Mouse (Mus musculus): Measurements from ENCODE around the gene Gstp3. TPM values are rescaled to one million over a fixed set of nuclear protein-coding genes. Genes with fewer than 3 reads are reported as not detected.

Gene Gstp3
- polyA plus RNA-seq, 1 experiment from 2014 or later: not detected

- H3K4me2 ChIP-seq (replicated peaks; ENCODE audit: low read depth, low read length): no peak overlapping the region
- H3K36me3 ChIP-seq (ENCODE audit: control insufficient read depth, insufficient read depth, low read length): no peaks in the 10 kb centered on the region
- H3K4me3 ChIP-seq (ENCODE audit: low read depth, low read length): no peak overlapping the region
- ATAC-seq (ENCODE audit: insufficient number of reproducible peaks, insufficient read depth, low FRiP score, low read depth): no peak
- no peak overlapping the region for H3K9ac ChIP-seq (replicated peaks; ENCODE audit: low read depth, low read length)
- H3K9me3 ChIP-seq (ENCODE audit: control insufficient read depth, low read depth, low read length): no peaks in the 10 kb centered on the region
- no peaks in the 10 kb centered on the region for H3K27me3 ChIP-seq (ENCODE audit: control insufficient read depth, insufficient read depth, low read length)
- no peak overlapping the region for H3K27ac ChIP-seq (ENCODE audit: low read length)
- peaks cover 8% of the 10 kb centered on the region for H3K4me1 ChIP-seq (ENCODE audit: control insufficient read depth, insufficient read depth, low read length)
- 41% methylated on average over 10 of the region's 10 CpGs for WGBS
These were observed 41.3 kb downstream of the Gstp3 start for GRCm38 (mm10) chr19:4017921-4018587.

GRCm38 (mm10) chr19:4015635-4016034 is 43.7 kb downstream of the Gstp3 start:
- Histone ChIP-seq H3K4me3 (ENCODE audit: low read depth, low read length) (no peak overlapping the region), H3K4me2 (replicated peaks; ENCODE audit: low read depth, low read length) (no peak overlapping the region), H3K27me3 (ENCODE audit: control insufficient read depth, insufficient read depth, low read length) (no peaks in the 10 kb centered on the region), H3K36me3 (ENCODE audit: control insufficient read depth, insufficient read depth, low read length) (no peaks in the 10 kb centered on the region), H3K27ac (ENCODE audit: low read length) (no peak overlapping the region), H3K9me3 (ENCODE audit: control insufficient read depth, low read depth, low read length) (no peaks in the 10 kb centered on the region), H3K4me1 (ENCODE audit: control insufficient read depth, insufficient read depth, low read length) (peaks cover 17% of the 10 kb centered on the region), H3K9ac (replicated peaks; ENCODE audit: low read depth, low read length) (no peak overlapping the region)
- WGBS: 67% methylated on average over 5 of the region's 5 CpGs
- no peak for ATAC-seq (ENCODE audit: insufficient number of reproducible peaks, insufficient read depth, low FRiP score, low read depth)

GRCm38 (mm10) chr19:4014802-4015201 is 44.6 kb downstream of the Gstp3 start:
- H3K36me3 ChIP-seq (ENCODE audit: control insufficient read depth, insufficient read depth, low read length): no peaks in the 10 kb centered on the region; the same call in 1 of the 2 replicates
- no peaks in the 10 kb centered on the region for H3K9me3 ChIP-seq (ENCODE audit: control insufficient read depth, low read depth, low read length)
- H3K4me2 ChIP-seq (replicated peaks; ENCODE audit: low read depth, low read length): no peak overlapping the region
- ATAC-seq (ENCODE audit: insufficient number of reproducible peaks, insufficient read depth, low FRiP score, low read depth): no peak
- H3K27me3 ChIP-seq (ENCODE audit: control insufficient read depth, insufficient read depth, low read length): no peaks in the 10 kb centered on the region
- H3K4me3 ChIP-seq (ENCODE audit: low read depth, low read length): no peak overlapping the region
- no peak overlapping the region for H3K9ac ChIP-seq (replicated peaks; ENCODE audit: low read depth, low read length)
- H3K27ac ChIP-seq (ENCODE audit: low read length): no peak overlapping the region
- H3K4me1 ChIP-seq (ENCODE audit: control insufficient read depth, insufficient read depth, low read length): peaks cover 17% of the 10 kb centered on the region

GRCm38 (mm10) chr19:4013066-4013465 is 46.3 kb downstream of the Gstp3 start:
- peak; percentile 11; the same call in 1 of the 2 replicates for ATAC-seq (ENCODE audit: insufficient number of reproducible peaks, insufficient read depth, low FRiP score, low read depth)
- 15% methylated on average over 9 of the region's 9 CpGs for WGBS

DNA sequence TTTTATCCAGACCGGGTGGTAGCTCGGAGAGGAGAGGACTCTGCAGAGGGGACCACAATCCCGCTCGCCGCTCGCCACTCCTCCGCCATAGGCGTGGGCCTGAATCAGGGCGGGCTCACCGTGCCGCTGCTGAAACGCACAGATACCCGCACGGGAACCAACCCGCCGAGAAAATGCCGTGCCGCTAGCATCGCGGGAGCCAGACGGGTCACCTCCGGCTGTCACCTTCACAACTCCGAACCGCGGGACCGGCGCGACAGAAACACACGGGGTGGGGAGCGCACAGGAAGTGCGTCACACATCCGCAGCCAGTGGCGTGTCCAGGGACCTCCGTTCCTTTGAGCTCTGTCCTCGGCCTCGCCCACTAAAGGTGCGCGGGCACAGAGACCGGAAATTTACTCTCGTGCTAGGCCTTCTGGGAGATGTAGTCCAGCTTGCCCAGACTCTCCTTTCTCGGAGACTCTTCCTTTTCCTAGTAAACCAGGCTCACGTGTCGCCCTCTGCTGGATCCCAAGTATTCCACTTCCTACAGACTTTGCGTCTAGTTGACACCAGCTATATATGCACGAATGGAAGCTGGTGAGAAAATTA is 46.8 kb downstream of the Gstp3 start, which contains the start of gene Ndufv1:
Gene Ndufv1, minus strand, starts transcription at position 375 of the 591 bp plus-strand sequence.
- H3K27ac ChIP-seq (ENCODE audit: low read length): peak within 1 kb of the TSS; percentile 39; the same call in 1 of the 2 replicates

More at GRCm38 (mm10) chr19:4013066-4013465, 46.3 kb downstream of the Gstp3 start:
- no peaks in the 10 kb centered on the region for H3K27me3 ChIP-seq (ENCODE audit: control insufficient read depth, insufficient read depth, low read length)
- H3K4me1 ChIP-seq (ENCODE audit: control insufficient read depth, insufficient read depth, low read length): peaks cover 11% of the 10 kb centered on the region; the same call in 1 of the 2 replicates
- H3K4me2 ChIP-seq (replicated peaks; ENCODE audit: low read depth, low read length): peak overlapping the region; percentile 55
- H3K9me3 ChIP-seq (ENCODE audit: control insufficient read depth, low read depth, low read length): no peaks in the 10 kb centered on the region
- 0 out of 2 replicates have a peak overlapping the region, but pooled peaks have one; percentile 10 for H3K27ac ChIP-seq (ENCODE audit: low read length)
- H3K9ac ChIP-seq (replicated peaks; ENCODE audit: low read depth, low read length): peak overlapping the region; percentile 76; the same call in 1 of the 2 replicates
- peak overlapping the region; percentile 90 for H3K4me3 ChIP-seq (ENCODE audit: low read depth, low read length)
- peaks cover 6% of the 10 kb centered on the region for H3K36me3 ChIP-seq (ENCODE audit: control insufficient read depth, insufficient read depth, low read length)

GRCm38 (mm10) chr19:4011086-4011485 is 48.3 kb downstream of the Gstp3 start:
- H3K4me3 ChIP-seq (ENCODE audit: low read depth, low read length): no peak overlapping the region

More for the DNA sequence above, 46.8 kb downstream of the Gstp3 start, which contains the start of gene Ndufv1:
- ATAC-seq (ENCODE audit: insufficient number of reproducible peaks, insufficient read depth, low FRiP score, low read depth): peak; percentile 99
- Histone ChIP-seq H3K4me1 (ENCODE audit: control insufficient read depth, insufficient read depth, low read length) (peaks cover 11% of the 10 kb centered on the region; the same call in 1 of the 2 replicates), H3K36me3 (ENCODE audit: control insufficient read depth, insufficient read depth, low read length) (peaks cover 12% of the 10 kb centered on the region), H3K9me3 (ENCODE audit: control insufficient read depth, low read depth, low read length) (no peaks in the 10 kb centered on the region), H3K4me2 (replicated peaks; ENCODE audit: low read depth, low read length) (peak within 1 kb of the TSS; percentile 75), H3K9ac (replicated peaks; ENCODE audit: low read depth, low read length) (peak within 1 kb of the TSS; percentile 76), H3K27me3 (ENCODE audit: control insufficient read depth, insufficient read depth, low read length) (no peaks in the 10 kb centered on the region), H3K4me3 (ENCODE audit: low read depth, low read length) (peak within 1 kb of the TSS; percentile 90)
- 0% methylated on average over 45 of the region's 45 CpGs for WGBS

More at GRCm38 (mm10) chr19:4011086-4011485, 48.3 kb downstream of the Gstp3 start:
- H3K36me3 ChIP-seq (ENCODE audit: control insufficient read depth, insufficient read depth, low read length): peaks cover 22% of the 10 kb centered on the region
- H3K27me3 ChIP-seq (ENCODE audit: control insufficient read depth, insufficient read depth, low read length): no peaks in the 10 kb centered on the region
- no peak overlapping the region for H3K4me2 ChIP-seq (replicated peaks; ENCODE audit: low read depth, low read length)
- H3K4me1 ChIP-seq (ENCODE audit: control insufficient read depth, insufficient read depth, low read length): peaks cover 11% of the 10 kb centered on the region; the same call in 1 of the 2 replicates
- no peaks in the 10 kb centered on the region for H3K9me3 ChIP-seq (ENCODE audit: control insufficient read depth, low read depth, low read length)
- H3K9ac ChIP-seq (replicated peaks; ENCODE audit: low read depth, low read length): no peak overlapping the region
- H3K27ac ChIP-seq (ENCODE audit: low read length): no peak overlapping the region
- no peak for ATAC-seq (ENCODE audit: insufficient number of reproducible peaks, insufficient read depth, low FRiP score, low read depth)
- 92% methylated on average over 5 of the region's 5 CpGs for WGBS

Other genes with a start within 250 kb of the Gstp3 start
- gene Chka, start 207.8 kb downstream of the Gstp3 start, polyA plus RNA-seq (2014; fragmentation: Nextera tagmentation; extraction: Ambion mirVana): 59.8 and 60.8 TPM in 2 replicates
- 28.4 and 30.9 TPM in 2 replicates for gene Tcirg1, start 152.4 kb downstream of the Gstp3 start, polyA plus RNA-seq (2014; fragmentation: Nextera tagmentation; extraction: Ambion mirVana)
- gene Ndufs8, start 146.8 kb downstream of the Gstp3 start, polyA plus RNA-seq (2014; fragmentation: Nextera tagmentation; extraction: Ambion mirVana): 320 and 361 TPM in 2 replicates
- gene Aldh3b1, start 129.8 kb downstream of the Gstp3 start, polyA plus RNA-seq (2014; fragmentation: Nextera tagmentation; extraction: Ambion mirVana): 1.2 and 2.4 TPM in 2 replicates
- gene Unc93b1, start 124.4 kb downstream of the Gstp3 start, polyA plus RNA-seq (2014; fragmentation: Nextera tagmentation; extraction: Ambion mirVana): 13.1 and 15.4 TPM in 2 replicates
- gene Aldh3b3, start 100.9 kb downstream of the Gstp3 start, polyA plus RNA-seq (2014; fragmentation: Nextera tagmentation; extraction: Ambion mirVana): 0.09 TPM in 1 of 2 replicates, not detected in the other
- 11.7 and 14.4 TPM in 2 replicates for gene Aldh3b2, start 87.2 kb downstream of the Gstp3 start, polyA plus RNA-seq (2014; fragmentation: Nextera tagmentation; extraction: Ambion mirVana)
- gene Acy3, start 73.0 kb downstream of the Gstp3 start, polyA plus RNA-seq (2014; fragmentation: Nextera tagmentation; extraction: Ambion mirVana): 7.8 and 8.8 TPM in 2 replicates
- gene Tbx10, start 66.8 kb downstream of the Gstp3 start, polyA plus RNA-seq (2014; fragmentation: Nextera tagmentation; extraction: Ambion mirVana): not detected in 2 replicates
- 30.9 and 42.2 TPM in 2 replicates for gene Nudt8, start 59.0 kb downstream of the Gstp3 start, polyA plus RNA-seq (2014; fragmentation: Nextera tagmentation; extraction: Ambion mirVana)
- 3.3 TPM in 2 replicates for gene Gm49405, start 58.9 kb downstream of the Gstp3 start, polyA plus RNA-seq (2014; fragmentation: Nextera tagmentation; extraction: Ambion mirVana)
- gene Doc2g, start 56.3 kb downstream of the Gstp3 start, polyA plus RNA-seq (2014; fragmentation: Nextera tagmentation; extraction: Ambion mirVana): 4.5 TPM in 2 replicates
- gene Ndufv1, start 46.8 kb downstream of the Gstp3 start, polyA plus RNA-seq (2014; fragmentation: Nextera tagmentation; extraction: Ambion mirVana): 195 and 205 TPM in 2 replicates
- 635 and 672 TPM in 2 replicates for gene Gstp1, start 21.6 kb downstream of the Gstp3 start, polyA plus RNA-seq (2014; fragmentation: Nextera tagmentation; extraction: Ambion mirVana)
- 10.4 and 18.0 TPM in 2 replicates for gene Gstp2, start 13.5 kb downstream of the Gstp3 start, polyA plus RNA-seq (2014; fragmentation: Nextera tagmentation; extraction: Ambion mirVana)
- gene Cabp2, start 22.0 kb upstream of the Gstp3 start, polyA plus RNA-seq (2014; fragmentation: Nextera tagmentation; extraction: Ambion mirVana): not detected in 2 replicates
- 74.1 and 91.0 TPM in 2 replicates for gene Cdk2ap2, start 37.6 kb upstream of the Gstp3 start, polyA plus RNA-seq (2014; fragmentation: Nextera tagmentation; extraction: Ambion mirVana)
- gene Pitpnm1, start 40.4 kb upstream of the Gstp3 start, polyA plus RNA-seq (2014; fragmentation: Nextera tagmentation; extraction: Ambion mirVana): 9.2 and 10.8 TPM in 2 replicates
- 95.3 and 101 TPM in 2 replicates for gene Aip, start 66.3 kb upstream of the Gstp3 start, polyA plus RNA-seq (2014; fragmentation: Nextera tagmentation; extraction: Ambion mirVana)
- gene Gpr152, start 80.2 kb upstream of the Gstp3 start, polyA plus RNA-seq (2014; fragmentation: Nextera tagmentation; extraction: Ambion mirVana): not detected in 2 replicates
- not detected in 2 replicates for gene Cabp4, start 84.5 kb upstream of the Gstp3 start, polyA plus RNA-seq (2014; fragmentation: Nextera tagmentation; extraction: Ambion mirVana)
- 149 and 152 TPM in 2 replicates for gene Coro1b, start 89.0 kb upstream of the Gstp3 start, polyA plus RNA-seq (2014; fragmentation: Nextera tagmentation; extraction: Ambion mirVana)
- 1.9 and 2.6 TPM in 2 replicates for gene Ptprcap, start 94.0 kb upstream of the Gstp3 start, polyA plus RNA-seq (2014; fragmentation: Nextera tagmentation; extraction: Ambion mirVana)
- gene Rps6kb2, start 103.8 kb upstream of the Gstp3 start, polyA plus RNA-seq (2014; fragmentation: Nextera tagmentation; extraction: Ambion mirVana): 35.8 and 38.9 TPM in 2 replicates
- 0.90 and 1.3 TPM in 2 replicates for gene Carns1, start 115.9 kb upstream of the Gstp3 start, polyA plus RNA-seq (2014; fragmentation: Nextera tagmentation; extraction: Ambion mirVana)
- 1.5 and 2.5 TPM in 2 replicates for gene Tbc1d10c, start 131.7 kb upstream of the Gstp3 start, polyA plus RNA-seq (2014; fragmentation: Nextera tagmentation; extraction: Ambion mirVana)
- 759 and 780 TPM in 2 replicates for gene Ppp1ca, start 132.5 kb upstream of the Gstp3 start, polyA plus RNA-seq (2014; fragmentation: Nextera tagmentation; extraction: Ambion mirVana)
- 33.3 and 33.5 TPM in 2 replicates for gene Rad9a, start 142.1 kb upstream of the Gstp3 start, polyA plus RNA-seq (2014; fragmentation: Nextera tagmentation; extraction: Ambion mirVana)
- gene Clcf1, start 154.7 kb upstream of the Gstp3 start, polyA plus RNA-seq (2014; fragmentation: Nextera tagmentation; extraction: Ambion mirVana): 7.3 and 8.3 TPM in 2 replicates
- not detected in 2 replicates for gene AC109138.7, start 154.8 kb upstream of the Gstp3 start, polyA plus RNA-seq (2014; fragmentation: Nextera tagmentation; extraction: Ambion mirVana)
- 25.5 and 26.3 TPM in 2 replicates for gene Pold4, start 172.3 kb upstream of the Gstp3 start, polyA plus RNA-seq (2014; fragmentation: Nextera tagmentation; extraction: Ambion mirVana)
- gene Ssh3, start 209.6 kb upstream of the Gstp3 start, polyA plus RNA-seq (2014; fragmentation: Nextera tagmentation; extraction: Ambion mirVana): 26.5 and 27.9 TPM in 2 replicates
- 10.4 and 13.0 TPM in 2 replicates for gene Ankrd13d, start 223.6 kb upstream of the Gstp3 start, polyA plus RNA-seq (2014; fragmentation: Nextera tagmentation; extraction: Ambion mirVana)
- 18.1 and 18.7 TPM in 2 replicates for gene Grk2, start 246.7 kb upstream of the Gstp3 start, polyA plus RNA-seq (2014; fragmentation: Nextera tagmentation; extraction: Ambion mirVana)

Measured in stomach, embryonic 14.5 days (tissue).